Mouse (Mus musculus): ENCODE measurements at regions not wholly inside any gene's neighbourhood (a gene's known extent, or its start where the extent isn't known, plus 50 kb on each side); places are given as distances from the start of the nearest gene placed in this dataset.

GRCm38 (mm10) chr11:111239784-111240183 is 173.8 kb downstream of the Kcnj2 start:
- Histone ChIP-seq H3K4me3 (ENCODE audit: low read depth, low read length) (no peak overlapping the region), H3K4me2 (ENCODE audit: low read depth, low read length) (no peak overlapping the region), H3K4me1 (ENCODE audit: control insufficient read depth, insufficient read depth, low read length) (no peaks in the 10 kb centered on the region), H3K36me3 (ENCODE audit: control insufficient read depth, insufficient read depth, low read length) (no peaks in the 10 kb centered on the region), H3K27ac (ENCODE audit: low read depth, low read length) (no peak overlapping the region), H3K9ac (replicated peaks; ENCODE audit: low read depth, low read length) (no peak overlapping the region), H3K27me3 (ENCODE audit: control insufficient read depth, insufficient read depth, low read length) (no peaks in the 10 kb centered on the region), H3K9me3 (ENCODE audit: control insufficient read depth, low read length) (no peaks in the 10 kb centered on the region)
- WGBS: 76% methylated on average over 3 of the region's 3 CpGs
- no peak for ATAC-seq (ENCODE audit: low read depth)

DNA sequence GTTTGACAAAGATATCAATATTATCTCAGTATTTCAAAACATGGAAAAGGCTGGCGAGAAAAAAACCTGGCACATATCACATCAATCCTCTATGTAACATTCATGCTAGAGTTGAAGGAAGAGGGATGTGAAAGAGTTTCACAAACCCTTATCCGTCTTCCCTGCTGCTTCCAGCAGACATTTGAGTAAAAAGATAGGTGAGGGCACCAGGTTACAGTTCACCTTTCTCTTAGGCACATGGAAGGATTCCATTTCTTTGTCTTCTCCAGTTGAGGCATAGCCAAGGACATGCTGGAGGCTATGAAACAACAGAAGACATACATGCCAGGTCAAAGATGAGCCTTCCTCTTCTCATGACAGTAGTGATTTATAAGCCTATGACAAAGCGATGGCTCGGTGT is 186.3 kb downstream of the Kcnj2 start:
- WGBS: 94% methylated on average over 4 of the region's 4 CpGs
- Histone ChIP-seq H3K4me1 (ENCODE audit: control insufficient read depth, insufficient read depth, low read length) (no peaks in the 10 kb centered on the region), H3K36me3 (ENCODE audit: control insufficient read depth, insufficient read depth, low read length) (no peaks in the 10 kb centered on the region), H3K27me3 (ENCODE audit: control insufficient read depth, insufficient read depth, low read length) (no peaks in the 10 kb centered on the region), H3K27ac (ENCODE audit: low read depth, low read length) (no peak overlapping the region), H3K4me3 (ENCODE audit: low read depth, low read length) (no peak overlapping the region), H3K9ac (replicated peaks; ENCODE audit: low read depth, low read length) (no peak overlapping the region), H3K9me3 (ENCODE audit: control insufficient read depth, low read length) (no peaks in the 10 kb centered on the region), H3K4me2 (ENCODE audit: low read depth, low read length) (no peak overlapping the region)
- ATAC-seq (ENCODE audit: low read depth): no peak

DNA sequence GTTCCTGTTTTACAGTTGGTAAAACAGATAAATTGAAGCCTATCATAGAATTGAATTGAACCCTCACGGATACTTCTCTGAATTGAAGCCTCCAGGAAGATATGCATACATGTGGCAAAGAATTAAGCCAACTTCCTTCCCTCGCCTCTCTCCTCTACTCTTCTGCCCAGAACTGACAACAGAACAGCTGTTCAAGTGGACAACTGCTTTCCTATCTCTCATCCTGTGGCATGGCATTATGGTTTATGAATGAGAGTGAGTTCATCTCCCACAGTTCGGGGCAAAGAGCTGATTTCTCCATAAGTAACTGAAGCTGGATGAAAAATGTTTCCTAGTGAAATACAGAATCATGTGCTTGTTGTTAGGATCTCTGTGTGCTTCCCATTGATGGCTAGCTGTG is 190.6 kb downstream of the Kcnj2 start:
- Histone ChIP-seq H3K36me3 (ENCODE audit: control insufficient read depth, insufficient read depth, low read length) (no peaks in the 10 kb centered on the region), H3K9ac (replicated peaks; ENCODE audit: low read depth, low read length) (no peak overlapping the region), H3K9me3 (ENCODE audit: control insufficient read depth, low read length) (no peaks in the 10 kb centered on the region), H3K4me2 (ENCODE audit: low read depth, low read length) (no peak overlapping the region), H3K4me1 (ENCODE audit: control insufficient read depth, insufficient read depth, low read length) (peaks cover 6% of the 10 kb centered on the region), H3K4me3 (ENCODE audit: low read depth, low read length) (no peak overlapping the region), H3K27ac (ENCODE audit: low read depth, low read length) (no peak overlapping the region), H3K27me3 (ENCODE audit: control insufficient read depth, insufficient read depth, low read length) (no peaks in the 10 kb centered on the region)
- ATAC-seq (ENCODE audit: low read depth): no peak
- WGBS: 85% methylated on average over 3 of the region's 3 CpGs

- no peak overlapping the region for H3K9ac ChIP-seq (replicated peaks; ENCODE audit: low read depth, low read length)
- no peaks in the 10 kb centered on the region for H3K27me3 ChIP-seq (ENCODE audit: control insufficient read depth, insufficient read depth, low read length)
- H3K9me3 ChIP-seq (ENCODE audit: control insufficient read depth, low read length): no peaks in the 10 kb centered on the region
- H3K27ac ChIP-seq (ENCODE audit: low read depth, low read length): no peak overlapping the region
- H3K4me2 ChIP-seq (ENCODE audit: low read depth, low read length): no peak overlapping the region
- H3K4me3 ChIP-seq (ENCODE audit: low read depth, low read length): no peak overlapping the region
- 32% methylated on average over 11 of the region's 11 CpGs for WGBS
- ATAC-seq (ENCODE audit: low read depth): no peak
- H3K36me3 ChIP-seq (ENCODE audit: control insufficient read depth, insufficient read depth, low read length): no peaks in the 10 kb centered on the region
- H3K4me1 ChIP-seq (ENCODE audit: control insufficient read depth, insufficient read depth, low read length): peaks cover 6% of the 10 kb centered on the region
Observed at GRCm38 (mm10) chr11:111260691-111261383, 194.9 kb downstream of the Kcnj2 start.

DNA sequence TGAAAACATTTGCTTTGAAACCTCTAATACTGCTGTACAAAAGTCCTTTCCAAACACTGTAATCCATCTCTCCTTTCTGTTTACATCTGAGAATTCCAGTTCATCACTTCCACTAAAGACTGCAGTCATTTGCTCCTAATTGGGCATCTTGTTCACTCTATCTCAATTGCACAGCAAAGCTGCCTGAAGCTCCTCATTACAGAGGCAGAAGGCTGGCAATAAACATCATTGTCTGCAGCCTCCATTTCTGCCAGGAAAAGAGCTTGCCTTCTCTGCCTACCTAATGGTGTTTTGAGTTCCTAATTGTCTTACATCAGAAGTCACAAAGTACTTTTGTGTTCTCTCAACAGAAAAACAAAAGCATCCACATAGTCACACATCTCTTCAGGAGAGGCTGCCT is 207.7 kb downstream of the Kcnj2 start:
- Histone ChIP-seq H3K9me3 (ENCODE audit: control insufficient read depth, low read length) (no peaks in the 10 kb centered on the region), H3K4me1 (ENCODE audit: control insufficient read depth, insufficient read depth, low read length) (0 out of 2 replicates have a peak, but pooled peaks cover 2% of the 10 kb centered on the region), H3K27ac (ENCODE audit: low read depth, low read length) (no peak overlapping the region), H3K4me3 (ENCODE audit: low read depth, low read length) (no peak overlapping the region), H3K4me2 (ENCODE audit: low read depth, low read length) (no peak overlapping the region), H3K27me3 (ENCODE audit: control insufficient read depth, insufficient read depth, low read length) (no peaks in the 10 kb centered on the region), H3K36me3 (ENCODE audit: control insufficient read depth, insufficient read depth, low read length) (no peaks in the 10 kb centered on the region), H3K9ac (replicated peaks; ENCODE audit: low read depth, low read length) (no peak overlapping the region)
- no peak for ATAC-seq (ENCODE audit: low read depth)

- Histone ChIP-seq H3K4me2 (ENCODE audit: low read depth, low read length) (no peak overlapping the region), H3K27ac (ENCODE audit: low read depth, low read length) (no peak overlapping the region), H3K9ac (replicated peaks; ENCODE audit: low read depth, low read length) (no peak overlapping the region), H3K36me3 (ENCODE audit: control insufficient read depth, insufficient read depth, low read length) (no peaks in the 10 kb centered on the region), H3K4me3 (ENCODE audit: low read depth, low read length) (no peak overlapping the region), H3K27me3 (ENCODE audit: control insufficient read depth, insufficient read depth, low read length) (no peaks in the 10 kb centered on the region), H3K9me3 (ENCODE audit: control insufficient read depth, low read length) (no peaks in the 10 kb centered on the region), H3K4me1 (ENCODE audit: control insufficient read depth, insufficient read depth, low read length) (no peaks in the 10 kb centered on the region)
- 51% methylated on average over 2 of the region's 2 CpGs for WGBS
- ATAC-seq (ENCODE audit: low read depth): no peak
Observed at GRCm38 (mm10) chr11:111280769-111281168, 214.8 kb downstream of the Kcnj2 start.

DNA sequence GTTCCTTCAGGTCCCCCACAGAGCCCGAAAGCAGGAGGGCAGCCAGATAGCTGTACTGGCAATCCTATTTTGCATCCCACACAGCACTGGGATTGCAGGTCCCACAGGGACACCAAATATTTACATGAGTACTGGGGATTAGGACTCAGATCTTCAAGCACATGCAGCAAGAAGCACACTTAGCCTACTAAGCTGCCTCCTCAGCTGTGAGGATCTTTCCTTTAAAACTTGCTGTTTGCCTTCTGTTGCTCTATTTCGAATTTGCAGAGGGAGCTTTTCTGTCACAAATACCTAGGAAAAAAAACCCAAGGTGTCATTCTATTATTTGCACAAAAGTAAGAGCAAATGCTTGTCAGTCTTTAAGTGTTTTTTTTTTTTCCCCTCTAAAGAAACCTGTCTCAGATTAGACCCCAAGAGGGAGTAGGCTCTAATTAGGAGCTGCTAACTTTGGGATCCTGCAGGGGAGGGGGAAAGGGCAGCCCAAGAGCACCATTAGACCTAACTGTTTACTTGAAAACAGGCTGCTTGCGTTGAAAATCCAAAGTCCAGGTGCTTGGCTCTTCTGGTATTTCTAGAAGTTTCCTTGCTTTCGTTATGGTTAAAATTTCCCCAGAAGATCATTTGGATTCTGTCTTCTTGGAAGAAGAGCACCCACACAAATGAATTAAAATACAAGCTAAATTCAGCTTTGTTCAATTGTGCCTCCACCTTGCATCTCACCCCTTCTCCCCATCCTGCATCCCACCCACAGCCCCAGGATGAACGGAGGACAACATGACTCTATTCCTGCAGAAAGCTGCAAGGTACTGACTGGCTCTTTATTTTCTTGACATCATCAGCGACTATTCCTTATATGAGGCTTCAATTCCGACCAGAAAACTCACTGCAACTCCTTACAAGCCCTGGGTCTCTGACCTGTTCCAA is 215.5 kb downstream of the Kcnj2 start:
- Histone ChIP-seq H3K27ac (ENCODE audit: low read depth, low read length) (no peak overlapping the region), H3K4me1 (ENCODE audit: control insufficient read depth, insufficient read depth, low read length) (no peaks in the 10 kb centered on the region), H3K9ac (replicated peaks; ENCODE audit: low read depth, low read length) (no peak overlapping the region), H3K9me3 (ENCODE audit: control insufficient read depth, low read length) (no peaks in the 10 kb centered on the region), H3K27me3 (ENCODE audit: control insufficient read depth, insufficient read depth, low read length) (no peaks in the 10 kb centered on the region), H3K4me2 (ENCODE audit: low read depth, low read length) (no peak overlapping the region), H3K36me3 (ENCODE audit: control insufficient read depth, insufficient read depth, low read length) (no peaks in the 10 kb centered on the region), H3K4me3 (ENCODE audit: low read depth, low read length) (no peak overlapping the region)
- 69% methylated on average over 7 of the region's 7 CpGs for WGBS
- no peak for ATAC-seq (ENCODE audit: low read depth)

- ATAC-seq (ENCODE audit: low read depth): no peak
- Histone ChIP-seq H3K4me1 (ENCODE audit: control insufficient read depth, insufficient read depth, low read length) (no peaks in the 10 kb centered on the region), H3K4me3 (ENCODE audit: low read depth, low read length) (no peak overlapping the region), H3K9ac (replicated peaks; ENCODE audit: low read depth, low read length) (no peak overlapping the region), H3K4me2 (ENCODE audit: low read depth, low read length) (no peak overlapping the region), H3K36me3 (ENCODE audit: control insufficient read depth, insufficient read depth, low read length) (no peaks in the 10 kb centered on the region), H3K9me3 (ENCODE audit: control insufficient read depth, low read length) (no peaks in the 10 kb centered on the region), H3K27me3 (ENCODE audit: control insufficient read depth, insufficient read depth, low read length) (no peaks in the 10 kb centered on the region), H3K27ac (ENCODE audit: low read depth, low read length) (no peak overlapping the region)
- 70% methylated on average over 2 of the region's 2 CpGs for WGBS
Observed at GRCm38 (mm10) chr11:111282283-111282682, 216.3 kb downstream of the Kcnj2 start.

GRCm38 (mm10) chr11:111290537-111290936 is 224.6 kb downstream of the Kcnj2 start:
- H3K27ac ChIP-seq (ENCODE audit: low read depth, low read length): no peak overlapping the region
- no peak overlapping the region for H3K4me2 ChIP-seq (ENCODE audit: low read depth, low read length)
- H3K9ac ChIP-seq (replicated peaks; ENCODE audit: low read depth, low read length): no peak overlapping the region
- no peaks in the 10 kb centered on the region for H3K27me3 ChIP-seq (ENCODE audit: control insufficient read depth, insufficient read depth, low read length)
- ATAC-seq (ENCODE audit: low read depth): no peak
- H3K4me3 ChIP-seq (ENCODE audit: low read depth, low read length): no peak overlapping the region
- no peaks in the 10 kb centered on the region for H3K36me3 ChIP-seq (ENCODE audit: control insufficient read depth, insufficient read depth, low read length)
- H3K4me1 ChIP-seq (ENCODE audit: control insufficient read depth, insufficient read depth, low read length): no peaks in the 10 kb centered on the region
- no peaks in the 10 kb centered on the region for H3K9me3 ChIP-seq (ENCODE audit: control insufficient read depth, low read length)

Measured in neural tube, embryonic 14.5 days (tissue).